Mouse (Mus musculus): ENCODE measurements around the gene Tmco3. TPM values are rescaled to one million over a fixed set of nuclear protein-coding genes. Genes with fewer than 3 reads are reported as not detected.

The Tmco3 gene
- polyA plus RNA-seq, 1 experiment from 2014 or later, result 3.7 TPM

DNA sequence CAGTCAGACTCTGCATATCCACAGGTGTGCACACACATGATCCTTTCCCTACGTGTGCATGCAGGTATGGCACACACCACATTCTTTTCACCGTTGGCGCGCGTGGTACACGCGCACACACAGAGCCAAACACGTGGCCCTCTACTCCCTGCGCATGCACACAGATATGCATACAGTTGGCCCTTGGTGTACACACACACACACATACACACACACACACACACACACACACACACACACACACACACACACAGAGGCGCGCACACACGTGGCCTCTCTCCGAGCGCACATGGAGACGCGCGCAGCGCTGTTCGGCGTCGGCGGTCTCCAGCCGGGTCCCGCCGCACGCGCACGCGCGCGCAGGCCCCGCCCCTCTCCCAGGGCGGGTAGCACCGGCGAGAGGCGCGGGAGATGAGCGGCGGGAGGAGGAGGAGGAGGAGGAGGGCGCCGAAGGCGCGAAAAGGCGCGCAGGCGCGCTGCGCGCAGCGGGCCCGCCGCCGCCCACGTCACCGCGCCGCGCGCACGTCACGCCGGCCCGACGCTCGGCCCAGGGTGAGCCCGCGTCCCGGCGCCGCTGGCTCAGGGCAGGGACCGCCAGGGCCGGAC lies 50.4 kb downstream of the Tmco3 start, which contains the start of gene Tfdp1:
Gene Tfdp1 (plus strand): TSS at position 497 of the 606 bp plus-strand sequence.
- ATAC-seq (peak; percentile 94), DNase-seq (peak; percentile 90)
- H3K27me3 ChIP-seq (ENCODE audit: insufficient read depth, low read length), result no peaks in the 10 kb centered on the region
- WGBS (ENCODE audit: insufficient replicate concordance), result under 1% methylated on average over 54 of the region's 72 CpGs
- H3K9me3 ChIP-seq (ENCODE audit: low read length), result no peaks in the 10 kb centered on the region
- H3K27ac ChIP-seq (ENCODE audit: low read depth), result peak within 1 kb of the TSS; percentile 90
- H3K9ac ChIP-seq (replicated peaks), result peak within 1 kb of the TSS; percentile 97
- H3K4me1 ChIP-seq (ENCODE audit: insufficient read depth), result peaks cover 26% of the 10 kb centered on the region
- no peak for TF ChIP-seq CTCF (IDR thresholded peaks at IDR 0.05; ENCODE audit: low read depth)
- TF ChIP-seq EP300 (IDR thresholded peaks at IDR 0.05; ENCODE audit: low read depth), result no peak
- H3K4me2 ChIP-seq (ENCODE audit: low read depth, low read length), result peak within 1 kb of the TSS; percentile 97
- peaks cover 25% of the 10 kb centered on the region for H3K36me3 ChIP-seq (replicated peaks; ENCODE audit: insufficient read depth, low read length)
- peak within 1 kb of the TSS; percentile 84 for H3K4me3 ChIP-seq (ENCODE audit: low read depth, low read length)

- WGBS (ENCODE audit: insufficient replicate concordance), result under 1% methylated on average over 51 of the region's 70 CpGs
- DNase-seq (peak; percentile 58), ATAC-seq (peak; percentile 53)
- TF ChIP-seq EP300 (IDR thresholded peaks at IDR 0.05; ENCODE audit: low read depth) (no peak), CTCF (IDR thresholded peaks at IDR 0.05; ENCODE audit: low read depth) (no peak)
- Histone ChIP-seq H3K9me3 (ENCODE audit: low read length) (no peaks in the 10 kb centered on the region), H3K27ac (ENCODE audit: low read depth) (peak overlapping the region; percentile 90), H3K4me1 (ENCODE audit: insufficient read depth) (peaks cover 29% of the 10 kb centered on the region), H3K9ac (replicated peaks) (peak overlapping the region; percentile 97), H3K4me3 (ENCODE audit: low read depth, low read length) (peak overlapping the region; percentile 84), H3K27me3 (ENCODE audit: insufficient read depth, low read length) (no peaks in the 10 kb centered on the region), H3K4me2 (ENCODE audit: low read depth, low read length) (peak overlapping the region; percentile 97), H3K36me3 (replicated peaks; ENCODE audit: insufficient read depth, low read length) (peaks cover 33% of the 10 kb centered on the region)
Measured at GRCm38 (mm10) chr8:13338901-13339645, 51.1 kb downstream of the Tmco3 start.

- DNase-seq (no peak), ATAC-seq (no peak)
- no peak overlapping the region for H3K27ac ChIP-seq (ENCODE audit: low read depth)
- H3K9me3 ChIP-seq (ENCODE audit: low read length), result no peaks in the 10 kb centered on the region
- peak overlapping the region; percentile 84 for H3K4me3 ChIP-seq (ENCODE audit: low read depth, low read length)
- no peak for TF ChIP-seq EP300 (IDR thresholded peaks at IDR 0.05; ENCODE audit: low read depth)
- TF ChIP-seq CTCF (IDR thresholded peaks at IDR 0.05; ENCODE audit: low read depth), result no peak
- peaks cover 38% of the 10 kb centered on the region for H3K36me3 ChIP-seq (replicated peaks; ENCODE audit: insufficient read depth, low read length)
- peak overlapping the region; percentile 97 for H3K4me2 ChIP-seq (ENCODE audit: low read depth, low read length)
- 9% methylated on average over 11 of the region's 11 CpGs for WGBS (ENCODE audit: insufficient replicate concordance)
- H3K4me1 ChIP-seq (ENCODE audit: insufficient read depth), result peaks cover 29% of the 10 kb centered on the region
- peak overlapping the region; percentile 97 for H3K9ac ChIP-seq (replicated peaks)
- H3K27me3 ChIP-seq (ENCODE audit: insufficient read depth, low read length), result no peaks in the 10 kb centered on the region
Measured at GRCm38 (mm10) chr8:13339646-13339990, 51.6 kb downstream of the Tmco3 start.

DNA sequence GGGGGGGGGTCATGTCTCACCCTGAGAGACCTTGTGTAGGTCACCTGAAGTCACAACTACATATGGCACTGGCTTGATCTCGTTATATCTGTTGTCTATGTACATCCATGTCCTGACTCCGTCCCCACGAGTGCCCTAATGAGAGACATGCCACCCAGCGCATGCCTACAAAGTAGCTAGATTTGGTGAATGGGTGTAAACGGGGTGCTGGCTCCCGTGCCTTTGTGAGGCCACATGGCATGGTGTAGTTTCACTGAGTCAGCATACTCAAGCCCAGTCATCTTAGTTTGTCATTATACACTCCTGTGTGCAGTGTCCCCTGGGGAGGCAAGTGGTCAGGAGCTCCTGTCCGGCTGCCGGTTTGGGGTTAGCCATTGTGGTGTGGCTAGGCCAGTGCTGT lies 52.7 kb downstream of the Tmco3 start:
- Histone ChIP-seq H3K27ac (ENCODE audit: low read depth) (no peak overlapping the region), H3K4me3 (ENCODE audit: low read depth, low read length) (peak overlapping the region; percentile 84), H3K9ac (replicated peaks) (no peak overlapping the region; the same call in 1 of the 2 replicates), H3K4me2 (ENCODE audit: low read depth, low read length) (peak overlapping the region; percentile 97), H3K27me3 (ENCODE audit: insufficient read depth, low read length) (no peaks in the 10 kb centered on the region), H3K9me3 (ENCODE audit: low read length) (no peaks in the 10 kb centered on the region), H3K4me1 (ENCODE audit: insufficient read depth) (peaks cover 29% of the 10 kb centered on the region), H3K36me3 (replicated peaks; ENCODE audit: insufficient read depth, low read length) (peaks cover 47% of the 10 kb centered on the region)
- 83% methylated on average over 8 of the region's 8 CpGs for WGBS (ENCODE audit: insufficient replicate concordance)
- TF ChIP-seq EP300 (IDR thresholded peaks at IDR 0.05; ENCODE audit: low read depth), result no peak
- no peak for TF ChIP-seq CTCF (IDR thresholded peaks at IDR 0.05; ENCODE audit: low read depth)
- ATAC-seq (no peak), DNase-seq (no peak)

DNA sequence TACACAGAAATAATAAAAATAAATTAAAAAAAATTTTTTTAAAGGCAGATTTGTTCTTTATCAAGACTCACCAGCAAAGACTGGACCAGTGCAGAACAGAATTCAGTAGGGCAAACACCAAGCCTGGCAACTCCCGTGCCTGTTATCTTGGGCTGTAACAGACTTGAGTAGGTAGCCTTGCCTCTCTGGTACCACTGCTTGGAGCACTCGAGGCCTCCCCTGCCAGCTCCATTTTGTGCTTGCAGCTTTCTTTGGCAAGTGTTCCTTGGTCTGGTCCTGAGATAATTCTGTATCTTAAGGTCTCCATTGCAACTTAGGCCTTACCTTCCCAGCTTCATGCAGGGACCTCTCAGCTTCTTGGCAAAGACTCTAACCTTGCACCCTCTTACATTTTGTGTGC lies 54.4 kb downstream of the Tmco3 start:
- no peaks in the 10 kb centered on the region for H3K9me3 ChIP-seq (ENCODE audit: low read length)
- no peak overlapping the region for H3K4me3 ChIP-seq (ENCODE audit: low read depth, low read length)
- H3K9ac ChIP-seq (replicated peaks), result no peak overlapping the region
- WGBS (ENCODE audit: insufficient replicate concordance), result 47% methylated on average over 2 of the region's 2 CpGs
- H3K27ac ChIP-seq (ENCODE audit: low read depth), result no peak overlapping the region
- H3K27me3 ChIP-seq (ENCODE audit: insufficient read depth, low read length), result no peaks in the 10 kb centered on the region
- ATAC-seq (no peak), DNase-seq (no peak)
- TF ChIP-seq CTCF (IDR thresholded peaks at IDR 0.05; ENCODE audit: low read depth), result no peak
- no peak for TF ChIP-seq EP300 (IDR thresholded peaks at IDR 0.05; ENCODE audit: low read depth)
- H3K36me3 ChIP-seq (replicated peaks; ENCODE audit: insufficient read depth, low read length), result peaks cover 63% of the 10 kb centered on the region
- peaks cover 29% of the 10 kb centered on the region for H3K4me1 ChIP-seq (ENCODE audit: insufficient read depth)
- no peak overlapping the region for H3K4me2 ChIP-seq (ENCODE audit: low read depth, low read length)

- ATAC-seq, result no peak
- no peak for DNase-seq
- H3K36me3 ChIP-seq (replicated peaks; ENCODE audit: insufficient read depth, low read length), result peaks cover 71% of the 10 kb centered on the region
- no peak overlapping the region for H3K9ac ChIP-seq (replicated peaks)
- no peaks in the 10 kb centered on the region for H3K27me3 ChIP-seq (ENCODE audit: insufficient read depth, low read length)
- no peaks in the 10 kb centered on the region for H3K9me3 ChIP-seq (ENCODE audit: low read length)
- TF ChIP-seq EP300 (IDR thresholded peaks at IDR 0.05; ENCODE audit: low read depth) (0 out of 2 replicates have a peak, but pooled peaks have one; percentile 14), CTCF (IDR thresholded peaks at IDR 0.05; ENCODE audit: low read depth) (no peak)
- no peak overlapping the region for H3K27ac ChIP-seq (ENCODE audit: low read depth)
- no peak overlapping the region for H3K4me2 ChIP-seq (ENCODE audit: low read depth, low read length)
- H3K4me3 ChIP-seq (ENCODE audit: low read depth, low read length), result no peak overlapping the region
- WGBS (ENCODE audit: insufficient replicate concordance), result 65% methylated on average over 4 of the region's 4 CpGs
- peaks cover 22% of the 10 kb centered on the region for H3K4me1 ChIP-seq (ENCODE audit: insufficient read depth)
Measured at GRCm38 (mm10) chr8:13343134-13343533, 55.1 kb downstream of the Tmco3 start.

Measured in liver, postnatal 0 days (tissue).